Mouse (Mus musculus) heart, postnatal 36 days (tissue): Measurements from ENCODE around the gene Stk10. TPM values are rescaled to one million over a fixed set of nuclear protein-coding genes. Genes with fewer than 3 reads are reported as not detected.

ENCODE experiments used
- DNase-seq, 2 experiments: peaks; one replicate each; pipeline ENCODE4 v3.0.0; 2021 to 2022
- intact Hi-C: fragments of 180-260 bp; cut with DNase I; formaldehyde crosslinking; loops from one replicate; pipeline ENCODE4 v1.15.1; 2025
- total RNA-seq, 2 experiments: library from RNA; stranded (reverse); gene quantifications; 2 replicates each; pipeline ENCODE4 v1.2.3; 2021

The Stk10 gene
- total RNA-seq, 2 experiments from 2014 or later: 8.9 to 9.7 TPM

DNA sequence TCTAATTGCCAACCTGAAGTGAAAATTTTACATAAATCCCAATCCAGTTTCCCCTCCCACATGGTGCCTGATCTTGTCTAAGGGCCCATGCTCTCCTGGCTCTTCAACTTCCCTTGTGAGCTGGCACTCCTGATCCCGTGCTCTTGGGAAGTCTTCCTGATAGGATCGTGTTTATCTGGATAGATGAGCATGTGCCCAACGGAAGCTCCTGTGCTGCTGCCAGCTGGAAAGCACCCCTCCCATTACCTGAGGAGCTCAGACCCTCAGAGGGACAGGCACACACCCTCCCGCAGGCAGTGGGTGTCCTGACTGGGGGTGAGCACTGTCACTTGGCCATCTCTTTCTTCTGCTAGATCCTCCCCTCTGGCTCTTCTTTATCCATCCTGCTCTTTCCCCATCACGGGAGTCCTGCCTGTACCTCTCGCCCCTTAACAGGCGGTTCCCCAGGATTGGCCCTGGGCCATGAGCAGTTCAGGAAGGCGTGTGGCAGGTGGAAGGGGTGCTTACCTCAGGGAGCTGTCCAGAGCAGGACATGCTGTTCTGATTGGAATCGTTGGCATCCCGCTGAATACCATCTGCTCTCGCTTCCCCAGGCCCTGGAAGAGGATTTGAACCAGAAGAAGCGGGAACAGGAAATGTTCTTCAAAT, 88.8 kb downstream of the Stk10 start:
- no peak for DNase-seq
- intact Hi-C loops: loop anchor here (10.0 kb wide), 2 partner anchors 183 to 333 kb away; no protein-coding TSS in a partner anchor

DNA sequence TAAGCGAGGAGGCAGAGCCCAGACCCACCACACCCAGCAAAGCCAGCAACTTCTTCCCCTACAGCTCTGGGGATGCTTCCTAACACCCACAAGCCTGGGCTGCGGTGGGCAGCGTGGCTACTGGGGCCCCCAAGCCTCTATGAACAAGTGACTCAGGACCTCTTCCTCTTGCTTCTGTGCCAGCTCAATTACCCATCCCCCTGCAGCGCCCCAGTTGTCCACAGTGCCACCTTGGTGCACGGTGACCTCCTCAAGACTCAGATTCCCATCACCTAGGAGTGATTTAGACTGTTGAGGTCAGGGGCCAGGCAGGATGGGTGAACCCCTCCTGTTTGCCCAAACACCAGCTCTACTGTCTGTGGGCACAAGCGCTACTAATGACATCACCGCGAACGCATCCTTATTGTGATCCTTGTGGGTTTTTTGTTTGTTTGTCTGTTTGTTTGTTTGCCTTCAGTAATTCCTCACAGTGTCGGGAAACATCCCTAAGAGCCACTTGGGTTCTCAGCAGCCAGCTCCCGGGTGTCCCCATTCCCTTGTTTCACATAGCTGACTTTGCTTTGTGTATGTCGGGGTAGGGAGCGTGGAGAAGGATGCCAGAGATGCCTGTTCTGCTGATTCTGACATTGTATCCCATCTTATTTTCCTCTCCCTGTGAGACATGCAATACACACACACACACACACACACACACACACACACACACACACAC, 89.5 kb downstream of the Stk10 start:
- DNase-seq: no peak

DNA sequence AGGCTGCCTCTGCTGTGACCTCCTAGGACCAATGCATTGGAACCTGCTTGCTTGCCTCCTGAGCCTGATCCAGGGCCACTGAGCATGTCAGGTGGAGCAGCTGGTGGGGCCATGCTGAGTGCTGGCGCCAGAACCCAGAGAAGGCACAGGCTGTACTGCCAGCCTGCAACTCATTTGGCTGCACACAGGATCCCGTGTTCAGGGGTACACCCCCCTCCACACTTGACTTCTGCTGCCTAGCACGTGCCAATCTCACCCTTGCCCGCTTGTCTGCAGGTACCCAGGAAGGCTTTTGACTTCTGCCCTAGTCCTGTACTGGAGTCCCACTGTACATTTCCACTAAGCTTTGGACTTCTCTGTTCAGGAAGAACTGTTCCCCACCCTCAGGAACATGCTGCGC, 90.1 kb downstream of the Stk10 start:
- peak in 1 of 2 experiments; percentile 41 for DNase-seq
- intact Hi-C loops: loop anchor here (10.0 kb wide), 2 partner anchors 182 to 332 kb away; no protein-coding TSS in a partner anchor

More for the DNA sequence above, 89.5 kb downstream of the Stk10 start:
- intact Hi-C loops: loop anchor here (10.0 kb wide), 2 partner anchors 182 to 332 kb away; no protein-coding TSS in a partner anchor

DNA sequence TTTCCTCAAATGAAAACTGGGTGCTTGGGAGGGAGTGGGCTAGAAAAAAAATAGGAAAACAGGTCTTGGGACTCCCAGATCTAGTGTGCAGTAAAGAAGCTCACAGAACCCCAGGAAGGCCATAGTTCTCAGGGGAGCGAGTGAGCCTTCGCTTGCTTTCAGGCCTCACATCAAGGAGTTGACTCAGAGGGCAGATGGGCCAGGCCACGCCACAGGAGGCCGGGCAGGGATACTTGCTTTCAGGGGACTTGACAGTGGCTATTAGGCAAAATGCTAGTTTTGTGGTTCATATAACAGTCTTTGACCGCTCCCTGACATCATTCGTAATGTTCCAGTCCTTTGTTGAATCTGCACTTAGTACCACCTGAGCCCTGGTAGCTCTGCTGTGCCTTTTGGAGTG, 90.8 kb downstream of the Stk10 start:
- intact Hi-C loops: loop anchor here (2.0 to 10.0 kb wide), 3 partner anchors 181 to 523 kb away; partner anchors contain the start of gene Fgf18
- no peak for DNase-seq

DNA sequence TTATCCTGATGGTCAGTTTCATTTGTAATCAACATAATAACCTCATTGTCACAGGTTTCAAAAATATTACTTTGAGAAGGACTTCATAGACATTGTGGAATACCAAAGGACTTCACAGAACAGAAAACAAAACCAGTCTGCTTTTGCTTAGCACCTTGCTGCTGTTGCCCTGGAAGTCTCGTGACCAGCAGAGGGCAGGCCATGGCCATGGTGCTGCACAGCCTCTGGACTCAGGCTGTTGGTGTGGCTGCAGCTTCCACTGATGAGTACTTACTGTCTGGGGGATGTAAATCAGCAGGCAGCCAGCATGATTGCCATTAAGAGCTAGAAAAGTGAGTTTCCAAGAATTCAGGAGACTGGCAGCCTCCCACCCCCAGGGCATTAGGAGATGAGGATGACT, 92.6 kb downstream of the Stk10 start:
- DNase-seq: peak; percentile 68
- intact Hi-C loops: loop anchor here (1.0 to 10.0 kb wide), 5 partner anchors 67 to 521 kb away; partner anchors contain the start of gene Fgf18

DNA sequence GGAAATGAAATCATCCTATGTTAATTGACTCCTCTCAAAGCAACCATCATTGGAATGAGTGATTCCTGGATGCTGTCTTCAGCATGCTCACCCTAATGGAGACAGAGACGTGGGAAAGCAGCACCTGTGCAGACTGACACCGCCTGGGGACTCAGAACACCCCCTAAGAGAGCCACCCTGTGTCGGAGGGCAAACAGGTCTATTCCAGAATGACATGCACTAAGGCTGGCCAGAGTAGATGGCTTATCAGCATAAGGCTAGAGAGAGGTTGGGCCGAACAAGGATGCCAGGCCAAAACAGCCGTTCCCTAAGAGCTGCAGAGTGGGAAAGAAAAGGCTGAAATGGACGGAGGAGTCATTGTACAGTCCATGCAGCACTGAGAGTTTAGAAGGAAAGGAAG, 93.0 kb downstream of the Stk10 start:
- no peak for DNase-seq
- intact Hi-C loops: loop anchor here (5.0 to 10.0 kb wide), 3 partner anchors 66 to 329 kb away; no protein-coding TSS in a partner anchor

DNA sequence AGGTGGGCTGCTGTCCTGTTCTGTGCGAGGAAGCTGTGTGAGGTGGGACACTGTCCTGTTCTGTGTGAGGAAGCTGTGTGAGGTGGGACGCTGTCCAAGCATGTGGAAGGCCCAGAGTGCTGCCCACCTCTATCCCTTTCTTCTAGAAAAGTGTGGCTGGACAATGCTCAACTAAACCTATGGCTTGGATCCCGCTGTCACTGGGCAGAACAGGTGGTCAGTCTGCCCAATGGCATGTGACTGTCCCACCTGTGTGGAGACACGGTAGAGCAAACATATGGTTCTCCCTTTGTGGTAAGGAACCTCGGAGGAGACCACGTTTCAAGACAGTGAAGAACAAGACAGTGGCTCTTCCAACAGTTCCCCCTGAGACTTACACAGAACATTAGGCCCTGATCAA, 94.8 kb downstream of the Stk10 start:
- intact Hi-C loops: loop anchor here (5.0 to 10.0 kb wide), 3 partner anchors 64 to 327 kb away; no protein-coding TSS in a partner anchor
- no peak for DNase-seq

DNA sequence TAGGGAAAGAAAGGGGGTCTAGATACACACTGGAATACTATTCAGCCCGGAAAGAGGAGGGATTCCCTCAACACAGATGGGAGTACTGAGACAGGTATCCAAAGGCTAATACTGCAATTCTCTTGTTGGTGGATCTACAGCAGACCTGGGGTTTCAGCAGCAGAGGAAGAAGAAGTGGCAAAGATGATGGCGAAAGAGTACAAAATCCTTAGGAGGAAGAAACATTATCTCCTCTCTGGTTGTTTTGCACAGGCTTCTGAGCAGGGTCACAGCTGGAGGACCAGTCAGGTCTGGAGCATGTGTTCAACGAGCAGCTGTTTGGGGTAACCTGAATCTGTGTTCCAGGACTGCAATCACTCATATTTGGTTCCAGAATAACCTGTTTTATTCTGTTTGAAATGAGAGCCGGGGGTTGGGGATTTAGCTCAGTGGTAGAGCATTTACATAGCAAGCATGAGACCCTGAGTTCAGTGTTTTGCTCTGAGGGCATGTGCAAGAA, 96.7 kb downstream of the Stk10 start:
- DNase-seq: no peak
- intact Hi-C loops: loop anchor here (5.0 to 10.0 kb wide), 3 partner anchors 63 to 325 kb away; no protein-coding TSS in a partner anchor

DNA sequence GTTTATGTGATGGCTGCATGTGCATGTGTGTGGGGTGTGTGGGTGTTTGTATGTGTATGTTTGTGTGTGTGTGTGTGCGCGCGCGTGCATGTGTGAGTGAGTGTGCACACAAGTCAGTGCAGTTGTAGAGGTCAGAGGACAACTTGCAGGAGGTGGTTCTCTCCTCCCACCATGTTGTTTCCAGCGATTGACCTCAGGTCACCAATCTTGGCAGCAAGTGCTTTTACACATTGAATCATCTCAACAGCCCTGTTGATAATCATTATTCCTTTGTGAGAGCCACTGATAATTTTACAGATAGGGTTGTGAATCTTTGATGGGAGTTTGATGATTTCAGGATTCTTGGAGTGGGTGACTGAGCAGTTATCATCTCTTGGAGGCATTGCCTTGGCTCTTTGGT, 99.6 kb downstream of the Stk10 start:
- no peak for DNase-seq
- intact Hi-C loops: no loop called here

DNA sequence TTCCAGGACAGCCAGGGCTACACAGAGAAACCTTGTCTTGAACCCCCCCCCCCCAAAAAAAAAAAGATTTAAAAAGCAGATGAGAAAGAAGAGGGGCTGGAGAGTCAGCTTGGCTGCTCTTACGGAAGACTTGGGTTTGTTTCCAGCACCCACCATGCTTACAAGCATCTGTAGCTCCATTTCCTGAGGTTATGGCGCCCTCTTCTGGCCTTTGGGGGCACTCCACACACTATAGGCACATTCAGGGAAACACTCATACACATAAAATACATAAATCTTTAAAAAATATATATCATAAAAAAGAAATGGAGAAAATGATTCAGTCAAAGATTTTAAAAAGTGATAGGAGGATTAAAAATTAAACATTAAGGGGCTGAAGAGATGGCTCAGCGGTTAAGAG, 100.4 kb downstream of the Stk10 start:
- no peak for DNase-seq
- intact Hi-C loops: no loop called here

DNA sequence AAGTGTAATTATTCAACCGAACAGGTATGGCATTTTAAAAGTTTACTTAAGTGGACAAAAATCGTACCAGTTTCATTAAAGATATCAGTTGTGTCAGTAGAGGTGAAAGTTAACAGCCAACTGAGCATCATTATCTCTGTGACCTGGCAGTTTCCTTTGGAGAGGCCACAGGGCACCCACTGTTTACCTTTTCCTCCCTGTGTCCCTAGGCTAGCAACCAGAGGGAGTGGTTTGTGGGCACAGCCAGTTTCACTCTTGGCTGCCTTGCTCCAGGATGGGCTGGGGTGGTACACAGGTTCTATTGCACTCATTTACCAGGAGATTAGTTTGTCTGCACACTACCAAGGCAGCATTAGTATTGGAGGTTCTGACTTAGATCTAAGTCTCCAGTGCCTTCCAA, 101.0 kb downstream of the Stk10 start:
- no peak for DNase-seq
- intact Hi-C loops: no loop called here

DNA sequence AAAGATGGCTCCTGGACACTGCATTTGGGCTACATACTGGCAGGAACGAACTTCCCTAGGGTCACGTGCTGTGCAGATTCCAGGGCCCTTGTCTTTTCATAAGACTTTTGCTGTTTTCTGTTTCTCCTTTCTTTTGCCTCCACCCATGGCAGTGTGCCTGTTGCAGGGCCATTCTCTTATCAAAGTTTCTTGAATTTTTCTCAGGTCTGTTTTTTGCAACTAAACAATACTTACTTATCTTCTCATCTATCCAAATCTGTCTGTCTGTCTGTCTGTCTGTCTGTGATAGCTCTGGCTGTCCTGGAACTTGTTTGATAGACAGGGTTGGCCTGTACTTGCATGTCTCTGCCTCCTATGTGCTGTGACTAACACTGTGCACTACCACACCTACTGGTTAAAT, 101.7 kb downstream of the Stk10 start:
- intact Hi-C loops: no loop called here

DNA sequence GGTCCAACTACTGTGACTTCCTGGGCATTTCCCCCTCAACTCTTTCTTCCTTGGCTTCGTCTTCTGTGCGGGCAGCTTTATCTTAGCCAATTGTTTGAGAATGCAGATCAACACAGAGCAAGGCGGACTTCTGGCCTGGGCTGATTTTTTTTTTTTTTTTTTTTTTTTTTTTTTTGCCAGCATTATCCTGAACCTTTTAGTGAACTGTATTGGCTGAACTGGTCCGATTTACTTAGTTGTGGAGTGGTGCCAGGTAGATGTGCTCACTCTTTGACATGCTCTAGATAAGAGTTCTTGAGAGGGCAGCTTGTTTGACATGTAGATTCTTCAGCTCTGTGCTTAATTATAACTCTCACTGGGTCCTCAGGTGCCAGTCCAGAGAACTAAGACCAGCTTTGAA, 103.2 kb downstream of the Stk10 start:
- intact Hi-C loops: no loop called here
- no peak for DNase-seq

More for the DNA sequence above, 101.7 kb downstream of the Stk10 start:
- DNase-seq: no peak

DNA sequence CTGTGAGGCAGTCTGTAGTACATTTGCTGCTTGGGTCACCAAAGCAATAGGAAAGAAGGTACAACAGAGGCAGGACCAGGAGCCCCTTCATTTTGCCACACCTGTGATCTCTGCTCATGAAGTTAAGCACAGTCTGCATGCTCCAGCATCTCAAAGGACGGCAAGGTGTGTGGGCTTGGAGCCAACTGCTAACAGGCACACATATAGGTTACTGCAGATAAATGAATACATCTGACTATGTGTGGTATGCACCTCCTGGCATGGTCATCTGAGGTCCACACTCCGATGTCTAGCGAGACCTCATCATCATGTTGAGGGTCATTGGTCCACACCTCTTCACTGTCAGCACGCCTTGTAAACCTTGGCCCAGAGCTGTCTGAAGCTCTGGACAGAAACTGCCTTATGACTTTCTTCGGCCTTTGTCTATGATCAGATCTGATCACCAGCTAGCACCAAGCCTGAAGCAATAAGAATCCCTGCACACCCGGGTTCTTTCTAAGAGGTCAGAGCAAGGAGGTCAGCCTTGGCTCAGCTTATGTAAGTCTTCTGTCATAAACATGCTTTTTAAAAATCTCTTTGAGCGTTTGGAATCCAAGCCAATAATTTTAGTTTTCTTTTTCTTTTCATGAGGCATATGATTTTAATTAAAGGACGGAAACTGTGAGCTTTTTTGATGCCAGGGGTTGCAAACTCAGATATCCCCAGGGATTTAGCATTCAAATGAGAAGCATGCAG, 105.6 kb downstream of the Stk10 start:
- intact Hi-C loops: no loop called here
- no peak for DNase-seq

DNA sequence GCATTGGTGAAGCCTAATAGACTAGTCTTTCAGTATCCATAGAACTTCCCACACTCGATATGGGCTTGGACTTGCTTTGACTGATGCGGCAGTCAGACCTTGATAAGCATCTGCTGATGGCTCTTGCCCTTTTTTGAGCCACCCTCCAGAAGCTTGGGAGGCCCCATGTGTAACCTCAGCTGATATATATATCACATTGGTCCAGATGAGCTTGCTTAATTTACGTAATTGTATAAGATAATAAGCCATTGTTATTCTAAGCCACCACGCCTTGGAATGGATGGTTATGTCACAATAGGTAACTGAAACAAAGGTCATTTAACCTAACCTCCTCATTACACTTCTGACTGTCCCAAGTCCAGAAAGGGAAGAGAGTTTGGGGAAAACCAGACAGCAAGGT, 107.5 kb downstream of the Stk10 start:
- intact Hi-C loops: no loop called here
- DNase-seq: no peak

DNA sequence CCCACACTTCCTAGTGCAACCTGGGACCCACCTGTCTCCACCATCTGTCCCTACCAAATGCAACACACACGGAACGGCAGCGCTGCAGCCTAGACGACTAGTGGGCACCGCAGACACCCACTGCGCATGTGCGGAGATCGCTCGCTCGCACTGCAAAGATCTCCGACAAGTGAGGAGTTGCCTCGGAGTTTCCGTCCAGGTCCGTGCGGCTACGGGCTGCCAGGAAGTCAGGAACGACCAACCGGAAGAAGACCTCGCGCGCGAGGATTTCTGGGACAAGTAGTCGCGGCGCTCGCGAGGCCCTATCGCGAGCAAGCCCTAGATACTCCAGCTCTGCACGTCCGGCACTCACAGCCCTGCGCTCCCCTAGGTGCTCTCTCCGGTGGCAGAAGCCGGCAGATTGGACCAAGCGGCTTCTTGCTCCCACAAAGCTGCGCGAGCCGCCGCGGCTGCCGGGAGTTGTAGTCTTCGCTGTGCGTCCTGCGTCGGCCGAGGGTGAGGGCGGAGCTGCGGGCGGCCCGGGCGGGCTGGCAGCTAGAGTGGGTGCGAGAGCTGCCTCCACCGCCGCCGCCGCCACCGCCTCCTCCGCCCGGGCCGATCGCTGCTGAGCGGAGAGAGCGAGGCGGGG, 109.3 kb downstream of the Stk10 start, which contains the start of gene Fbxw11:
TSS of gene Fbxw11 (plus strand) at position 476 of the 628 bp plus-strand sequence.
- peak; percentile 89 to 95 for DNase-seq
- intact Hi-C loops: loop anchor here (2.0 kb wide), 1 partner anchor 58 kb away; no protein-coding TSS in a partner anchor

DNA sequence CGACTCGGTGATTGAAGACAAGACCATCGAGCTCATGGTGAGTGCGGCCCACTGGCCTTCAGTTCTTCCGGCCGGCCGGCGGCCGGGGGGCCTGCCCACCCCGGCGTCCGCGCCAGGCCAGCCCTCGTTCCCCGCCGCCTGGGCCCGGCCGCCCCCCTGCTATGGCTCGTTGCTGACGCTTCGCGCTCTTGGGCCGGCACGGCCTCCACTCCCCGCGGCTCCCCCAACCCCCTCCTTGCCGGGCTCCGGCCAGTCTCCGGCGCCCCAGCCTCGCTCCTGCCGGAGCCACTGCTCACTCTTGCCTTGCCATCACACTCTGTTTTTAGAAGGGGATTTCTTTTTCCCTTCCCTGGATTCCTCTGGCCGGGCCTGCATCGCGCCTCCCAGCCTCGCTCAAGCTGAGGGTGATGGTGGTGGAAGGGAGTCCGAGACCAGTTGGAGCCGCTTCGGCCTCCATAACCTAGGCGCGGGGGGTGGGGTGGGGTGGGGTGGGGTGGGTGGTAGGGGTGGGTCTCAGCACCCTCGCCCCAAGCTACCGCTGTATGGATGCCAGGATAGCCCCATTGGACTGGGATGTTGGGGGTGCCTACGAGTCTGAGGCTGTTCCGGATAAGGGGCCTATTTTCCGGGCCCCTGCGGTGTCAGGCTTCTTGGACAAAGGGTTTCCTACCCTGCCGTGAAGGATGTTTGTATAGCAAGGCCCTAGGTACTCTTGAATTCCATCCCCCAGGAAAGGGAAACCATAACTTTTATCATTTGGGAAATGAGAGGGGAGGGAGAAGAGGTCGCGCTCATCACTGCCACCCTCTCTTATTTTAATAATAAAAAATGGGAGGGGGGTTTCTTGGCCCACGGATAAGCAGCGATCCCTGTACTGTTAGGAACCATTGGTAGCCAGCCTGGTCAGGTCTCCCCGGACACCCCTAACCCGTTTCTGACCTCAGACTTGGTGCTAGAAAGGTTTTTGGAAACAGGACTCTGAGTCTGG, 110.1 kb downstream of the Stk10 start:
- intact Hi-C loops: loop anchor here (2.0 kb wide), 1 partner anchor 58 kb away; no protein-coding TSS in a partner anchor
- no peak for DNase-seq

DNA sequence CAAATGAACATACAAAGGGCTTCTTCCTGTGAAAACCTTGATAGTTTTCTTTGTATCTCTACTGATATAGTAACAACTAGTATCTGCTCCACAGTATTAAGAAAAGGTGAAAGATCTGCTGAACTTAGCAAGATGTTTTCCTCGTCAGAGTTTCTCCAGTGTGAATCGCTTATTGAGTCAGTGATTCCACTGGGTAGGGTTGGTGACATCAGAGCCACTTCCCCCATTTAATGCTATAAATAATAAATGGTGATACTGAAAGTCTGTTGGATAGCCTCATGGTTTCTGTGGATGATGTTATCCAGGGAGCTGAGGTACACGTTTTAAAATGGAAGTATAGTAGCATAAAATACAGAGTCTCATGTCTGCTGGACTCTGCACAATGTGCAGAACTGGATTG, 110.9 kb downstream of the Stk10 start:
- intact Hi-C loops: no loop called here
- no peak for DNase-seq

DNA sequence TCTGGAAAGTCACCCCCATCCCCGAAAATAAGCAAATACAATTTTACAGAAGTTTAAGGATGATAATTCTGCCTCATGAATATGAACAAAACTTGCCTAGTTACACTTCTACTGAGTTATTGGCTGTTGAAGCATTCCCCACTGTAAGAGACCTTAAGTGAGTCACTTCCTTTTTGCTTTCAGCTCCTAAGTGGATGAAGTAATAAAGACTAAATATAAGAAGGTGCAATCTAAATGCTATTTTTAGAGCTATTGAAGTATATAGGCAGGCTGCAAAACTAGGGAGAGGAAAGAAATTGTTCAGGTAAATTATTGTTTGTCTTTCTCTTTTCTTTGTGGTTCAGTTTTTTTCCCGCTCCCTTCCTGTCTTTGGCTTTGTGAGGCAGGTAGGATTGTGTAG, 114.2 kb downstream of the Stk10 start:
- DNase-seq: no peak
- intact Hi-C loops: no loop called here
